Mouse (Mus musculus) ES-E14 (cell line): ENCODE measurements at regions not wholly inside any gene's neighbourhood (a gene's known extent, or its start where the extent isn't known, plus 50 kb on each side); places are given as distances from the start of the nearest gene placed in this dataset.

Experiments used
- DNase-seq: peaks from one replicate; pipeline ENCODE4 v3.0.0-alpha.2; 2013; ENCODE audit warnings: low read depth, low spot score
- H3K27ac ChIP-seq: 2 replicates; pipeline ENCODE4 v1.5.1; 2012; ENCODE audit warnings: low read depth, mild to moderate bottlenecking, low read length, moderate library complexity, mixed read lengths; ENCODE audit not compliant: poor library complexity, insufficient read depth, severe bottlenecking
- H3K36me3 ChIP-seq: 2 replicates; pipeline ENCODE4 v1.6.1; 2012; ENCODE audit warnings: mild to moderate bottlenecking, low read length, moderate library complexity, mixed read lengths; ENCODE audit not compliant: control insufficient read depth, poor library complexity, insufficient read depth, severe bottlenecking
- H3K4me1 ChIP-seq, 2 experiments: fragments of 150-350 bp in 1 of 2; sonication (generic) in 1 of 2; 2 replicates each; pipeline ENCODE4 v1.6.1; 2012; ENCODE audit warnings: low read length in 2 of 2, mild to moderate bottlenecking in 1 of 2, mixed read lengths in 1 of 2; ENCODE audit not compliant: control insufficient read depth in 2 of 2, insufficient read depth in 2 of 2, poor library complexity in 1 of 2
- H3K4me3 ChIP-seq, 2 experiments: fragments of 150-350 bp in 1 of 2; sonication (generic) in 1 of 2; 2 replicates each; pipeline ENCODE4 v1.5.1; 2012; ENCODE audit warnings: low read length in 2 of 2, low read depth in 1 of 2, mild to moderate bottlenecking in 1 of 2, mixed read lengths in 1 of 2; ENCODE audit not compliant: insufficient read depth in 1 of 2, poor library complexity in 1 of 2, severe bottlenecking in 1 of 2
- H3K9ac ChIP-seq: 2 replicates; pipeline ENCODE4 v1.6.1; 2012; ENCODE audit warnings: low read depth, mild to moderate bottlenecking, low read length, mixed read lengths; ENCODE audit not compliant: poor library complexity, insufficient read depth, severe bottlenecking
- H3K9me3 ChIP-seq: fragments of 150-350 bp; sonication (generic); 2 replicates; pipeline ENCODE4 v1.6.1; 2012; ENCODE audit warnings: low read depth, mild to moderate bottlenecking, low read length; ENCODE audit not compliant: control insufficient read depth, insufficient read depth
- CHD2 ChIP-seq: IDR thresholded peaks from 2 replicates; pipeline ENCODE4 v1.6.1; 2014; ENCODE audit warnings: mild to moderate bottlenecking, low read depth, low read length, inconsistent platforms
- HCFC1 ChIP-seq: IDR thresholded peaks from 2 replicates; pipeline ENCODE4 v1.6.1; 2012; ENCODE audit warnings: low read length, inconsistent platforms, borderline replicate concordance; ENCODE audit not compliant: insufficient read depth
- MAFK ChIP-seq: IDR thresholded peaks from 2 replicates; pipeline ENCODE4 v1.6.1; 2014; ENCODE audit warnings: mild to moderate bottlenecking, low read depth, low read length, inconsistent platforms; ENCODE audit not compliant: insufficient read depth
- ZC3H11A ChIP-seq: IDR thresholded peaks from 2 replicates; pipeline ENCODE4 v1.6.1; 2012; ENCODE audit warnings: low read depth, mild to moderate bottlenecking, inconsistent platforms, low read length, borderline replicate concordance
- ZNF384 ChIP-seq: IDR thresholded peaks from 2 replicates; pipeline ENCODE4 v1.6.1; 2012; ENCODE audit warnings: low read depth, low read length, inconsistent platforms
- in situ Hi-C, 2 experiments: fragments of 600-800 bp; cut with MboI; formaldehyde crosslinking; loops; one replicate each; pipeline ENCODE4 v1.15.1; 2025; ENCODE audit warnings: low sequenced_read_pairs in 2 of 2, inconsistent platforms in 1 of 2; ENCODE audit not compliant: unreplicated experiment in 2 of 2

DNA sequence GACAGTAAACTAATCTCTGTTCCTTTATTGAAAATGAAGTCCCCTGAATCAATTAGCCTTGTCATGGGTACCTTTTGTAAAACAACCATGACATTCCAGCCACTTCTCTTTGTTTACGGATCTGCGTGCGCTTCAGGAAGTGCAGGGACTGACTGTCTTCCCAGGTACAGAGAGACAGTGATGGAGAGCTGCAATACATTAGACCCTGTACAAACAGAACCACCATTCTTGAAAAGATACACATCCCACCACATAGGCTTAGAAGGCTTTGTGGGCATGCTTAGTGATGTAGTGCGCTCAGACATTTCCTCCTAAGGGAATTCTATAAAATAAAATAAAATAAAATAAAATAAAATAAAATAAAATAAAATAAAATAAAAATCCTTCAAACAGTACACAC, 148.8 kb upstream of the Hnrnpa3 start:
- Histone ChIP-seq H3K4me3 (no peak overlapping the region), H3K9ac (no peak overlapping the region), H3K9me3 (no peaks in the 10 kb centered on the region), H3K27ac (no peak overlapping the region), H3K36me3 (no peaks in the 10 kb centered on the region), H3K4me1 (no peaks in the 10 kb centered on the region)
- no peak for TF ChIP-seq ZNF384
- no peak for TF ChIP-seq CHD2
- no peak for TF ChIP-seq ZC3H11A
- TF ChIP-seq HCFC1: no peak
- no peak for TF ChIP-seq MAFK
- in situ Hi-C loops: no loop called here
- no peak for DNase-seq

DNA sequence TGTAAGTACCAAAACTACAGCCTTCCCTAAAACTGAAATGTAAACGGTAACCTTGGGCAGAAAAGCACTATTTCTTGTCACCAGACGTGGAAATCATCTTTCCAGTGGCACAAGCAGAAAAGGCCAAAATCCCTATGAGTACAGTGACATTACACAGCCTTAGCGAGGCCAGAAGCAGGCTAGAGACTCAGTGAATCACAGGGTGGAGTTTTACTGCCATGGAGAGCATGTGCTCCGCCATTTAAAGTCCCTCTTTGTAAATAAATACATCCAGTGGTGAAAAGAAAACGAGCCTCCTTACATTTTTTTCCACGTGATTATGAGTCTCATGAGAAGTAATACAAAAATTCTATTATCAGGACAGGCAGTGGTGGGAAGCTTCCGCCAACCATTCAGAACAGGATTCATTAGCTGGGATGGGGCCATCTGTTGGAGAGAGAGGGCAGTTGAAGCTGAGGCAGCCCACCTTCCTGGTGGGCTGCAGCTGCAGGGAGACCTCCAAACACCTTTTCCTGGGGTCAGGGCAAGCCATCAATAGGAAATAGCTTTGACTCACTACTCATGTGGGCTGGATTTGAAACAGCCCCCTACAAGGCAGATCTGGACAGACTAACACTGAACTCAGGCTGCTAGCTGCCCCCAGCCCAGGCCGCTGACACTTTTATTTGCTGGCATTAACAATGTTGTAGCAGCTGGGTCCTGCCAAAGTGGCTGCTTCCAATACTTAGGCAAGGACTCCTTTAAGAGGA, 146.5 kb upstream of the Hnrnpa3 start:
- H3K9ac ChIP-seq: no peak overlapping the region
- H3K4me1 ChIP-seq: no peaks in the 10 kb centered on the region
- TF ChIP-seq ZC3H11A: no peak
- no peak for TF ChIP-seq CHD2
- no peak for TF ChIP-seq HCFC1
- TF ChIP-seq MAFK: no peak
- no peak for TF ChIP-seq ZNF384
- no peak for DNase-seq
- no peaks in the 10 kb centered on the region for H3K36me3 ChIP-seq
- H3K4me3 ChIP-seq: no peak overlapping the region
- H3K27ac ChIP-seq: no peak overlapping the region
- in situ Hi-C loops: no loop called here
- H3K9me3 ChIP-seq: no peaks in the 10 kb centered on the region

DNA sequence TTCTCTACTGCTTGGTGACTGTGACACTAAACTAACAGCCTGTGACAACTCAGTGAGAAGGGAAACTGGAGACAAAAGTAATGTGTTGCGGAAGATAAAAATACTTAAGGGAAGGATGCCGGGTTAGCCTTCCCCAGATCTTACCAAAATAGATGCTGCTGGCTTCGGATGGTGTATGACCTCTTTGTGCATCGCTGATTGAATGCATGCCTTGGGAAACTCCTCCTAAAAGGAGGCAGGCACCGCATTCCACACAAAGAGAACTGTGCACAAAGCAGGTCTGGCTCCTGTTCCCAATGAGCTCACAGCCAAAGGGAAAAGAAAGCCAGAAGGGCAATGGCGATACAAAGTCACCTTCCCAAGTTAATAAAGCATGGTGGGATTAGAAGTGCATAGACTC, 144.9 kb upstream of the Hnrnpa3 start:
- DNase-seq: no peak
- Histone ChIP-seq H3K27ac (no peak overlapping the region), H3K4me3 (no peak overlapping the region), H3K4me1 (no peaks in the 10 kb centered on the region), H3K9me3 (no peaks in the 10 kb centered on the region), H3K36me3 (no peaks in the 10 kb centered on the region), H3K9ac (no peak overlapping the region)
- in situ Hi-C loops: no loop called here
- TF ChIP-seq CHD2 (no peak), HCFC1 (no peak), MAFK (no peak), ZNF384 (no peak), ZC3H11A (no peak)

DNA sequence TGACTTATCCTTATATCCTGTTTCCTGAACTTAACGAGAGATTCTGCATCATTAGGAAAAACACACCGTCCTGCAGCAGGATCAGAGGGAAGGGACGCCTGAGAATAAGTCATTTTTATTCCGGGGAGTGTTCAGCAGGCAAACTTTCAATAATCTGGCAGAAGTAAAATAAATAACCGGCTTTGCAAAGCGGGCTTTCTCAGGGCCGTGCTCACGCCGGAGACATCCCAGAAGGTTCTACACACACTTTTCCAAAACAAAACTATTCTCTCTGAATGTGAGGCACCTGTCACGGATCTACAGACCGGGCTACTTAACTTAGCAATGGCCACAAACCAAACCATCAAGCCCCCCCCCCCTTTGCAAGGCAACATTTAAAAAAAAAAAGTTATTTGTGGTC, 142.8 kb upstream of the Hnrnpa3 start:
- Histone ChIP-seq H3K9ac (no peak overlapping the region), H3K4me1 (no peaks in the 10 kb centered on the region), H3K9me3 (no peaks in the 10 kb centered on the region), H3K4me3 (no peak overlapping the region), H3K36me3 (no peaks in the 10 kb centered on the region), H3K27ac (no peak overlapping the region)
- no peak for DNase-seq
- TF ChIP-seq ZNF384 (no peak), HCFC1 (no peak), ZC3H11A (no peak), CHD2 (no peak), MAFK (no peak)
- in situ Hi-C loops: no loop called here

DNA sequence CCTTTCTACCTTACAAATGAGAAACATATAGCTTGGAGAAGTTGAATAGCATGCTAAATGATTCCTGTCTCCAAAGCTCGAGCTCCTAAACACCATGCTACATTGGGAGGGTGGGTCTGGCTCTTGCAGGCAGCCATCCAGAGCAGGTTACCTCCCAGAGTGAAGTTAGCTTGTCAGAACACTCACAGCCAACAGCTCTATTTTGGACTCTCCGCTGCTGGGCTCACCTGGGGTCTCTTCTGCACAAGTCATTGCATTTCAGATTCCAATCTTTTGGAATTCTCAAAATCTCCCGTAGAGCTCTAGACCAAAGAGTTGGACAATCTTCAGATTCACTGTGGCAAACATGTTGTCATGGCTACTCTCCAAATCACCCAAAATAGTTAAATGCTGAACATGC, 142.0 kb upstream of the Hnrnpa3 start:
- TF ChIP-seq HCFC1: no peak
- TF ChIP-seq ZC3H11A: no peak
- TF ChIP-seq MAFK: no peak
- no peak for TF ChIP-seq ZNF384
- TF ChIP-seq CHD2: no peak

More for the DNA sequence above, 142.0 kb upstream of the Hnrnpa3 start:
- H3K4me1 ChIP-seq: no peaks in the 10 kb centered on the region
- no peak overlapping the region for H3K9ac ChIP-seq
- H3K4me3 ChIP-seq: no peak overlapping the region
- no peaks in the 10 kb centered on the region for H3K9me3 ChIP-seq
- DNase-seq: no peak
- in situ Hi-C loops: no loop called here
- H3K36me3 ChIP-seq: no peaks in the 10 kb centered on the region
- no peak overlapping the region for H3K27ac ChIP-seq
